Mouse (Mus musculus) erythroblast, embryonic 14.5 days (primary cell): ENCODE measurements around the gene Porcn.

Experiments
- GATA1 ChIP-seq: IDR thresholded peaks from 2 replicates; pipeline ENCODE4 v1.6.1; 2012; ENCODE audit warnings: low read length, inconsistent platforms, mixed read lengths
- TAL1 ChIP-seq: IDR thresholded peaks from 3 replicates; pipeline ENCODE4 v1.6.1; 2012; ENCODE audit warnings: low read length, inconsistent platforms, mixed read lengths

GRCm38 (mm10) chrX:8236704-8237103 lies 30.4 kb upstream of the Porcn start:
- no peak for TF ChIP-seq TAL1
- TF ChIP-seq GATA1 = no peak
